Mouse (Mus musculus): ENCODE data around the gene Obscn. TPM values are rescaled to one million over a fixed set of nuclear protein-coding genes. Genes with fewer than 3 reads are reported as not detected.

The Obscn gene
- polyA plus RNA-seq, 1 experiment from 2014 or later = 0.37 TPM

GRCm38 (mm10) chr11:59134373-59134997 lies 1.7 kb downstream of the Obscn start:
- Histone ChIP-seq H3K4me3 (replicated peaks; ENCODE audit: low read depth, low read length) (0 out of 2 replicates have a peak overlapping the region, but pooled peaks have one; percentile 15), H3K9me3 (ENCODE audit: control insufficient read depth, low read length) (no peaks in the 10 kb centered on the region), H3K27ac (replicated peaks; ENCODE audit: low read depth, low read length) (no peak overlapping the region), H3K36me3 (ENCODE audit: control insufficient read depth, insufficient read depth, low read length) (no peaks in the 10 kb centered on the region), H3K27me3 (ENCODE audit: control insufficient read depth, insufficient read depth, low read length) (peaks cover 48% of the 10 kb centered on the region), H3K4me2 (ENCODE audit: low read length) (peak overlapping the region; percentile 32; the same call in 1 of the 2 replicates), H3K4me1 (ENCODE audit: control insufficient read depth, insufficient read depth, low read length) (no peaks in the 10 kb centered on the region), H3K9ac (replicated peaks; ENCODE audit: low read length) (no peak overlapping the region)
- ATAC-seq (ENCODE audit: low FRiP score, low TSS enrichment) (no peak), DNase-seq (peak; percentile 12)
- WGBS = 11% methylated on average over 34 of the region's 35 CpGs

- Histone ChIP-seq H3K27ac (replicated peaks; ENCODE audit: low read depth, low read length) (no peak overlapping the region), H3K4me3 (replicated peaks; ENCODE audit: low read depth, low read length) (no peak overlapping the region), H3K36me3 (ENCODE audit: control insufficient read depth, insufficient read depth, low read length) (no peaks in the 10 kb centered on the region), H3K4me1 (ENCODE audit: control insufficient read depth, insufficient read depth, low read length) (no peaks in the 10 kb centered on the region), H3K27me3 (ENCODE audit: control insufficient read depth, insufficient read depth, low read length) (peaks cover 40% of the 10 kb centered on the region), H3K4me2 (ENCODE audit: low read length) (no peak overlapping the region), H3K9me3 (ENCODE audit: control insufficient read depth, low read length) (no peaks in the 10 kb centered on the region), H3K9ac (replicated peaks; ENCODE audit: low read length) (no peak overlapping the region)
- DNase-seq = no peak
- ATAC-seq (ENCODE audit: low FRiP score, low TSS enrichment) = no peak
- 58% methylated on average over 3 of the region's 3 CpGs for WGBS
Observed at GRCm38 (mm10) chr11:59132065-59132464, 4.1 kb downstream of the Obscn start.

DNA sequence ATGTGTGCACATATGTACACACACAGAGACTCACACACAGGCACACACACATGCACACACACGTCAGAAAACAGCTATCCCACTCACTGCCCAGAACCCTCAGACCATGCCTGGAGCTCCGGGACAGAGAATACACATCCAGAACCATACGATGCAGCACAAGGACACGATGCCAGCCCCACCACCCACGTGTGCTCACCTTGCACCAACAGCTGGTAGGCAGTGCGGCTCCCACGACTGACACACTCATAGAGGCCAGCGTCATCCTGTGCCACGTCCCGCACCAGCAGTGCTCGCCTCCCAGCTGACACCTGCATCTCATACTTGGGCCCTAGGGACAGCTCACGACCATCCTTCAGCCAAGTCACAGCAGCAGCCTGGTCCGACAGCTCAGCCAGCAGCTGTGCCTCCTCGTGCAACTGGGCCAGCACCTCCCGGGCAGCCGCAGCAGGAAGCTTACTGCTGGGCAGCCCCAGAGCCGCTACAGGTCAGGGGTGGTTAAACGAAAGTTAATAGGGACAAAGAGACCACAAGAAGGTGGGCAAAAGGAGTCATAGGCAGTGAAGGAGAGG lies 4.8 kb downstream of the Obscn start:
- WGBS = 65% methylated on average over 18 of the region's 18 CpGs
- DNase-seq = no peak

GRCm38 (mm10) chr11:59130782-59131181 lies 5.4 kb downstream of the Obscn start:
- ATAC-seq (ENCODE audit: low FRiP score, low TSS enrichment) (no peak), DNase-seq (no peak)
- WGBS = 89% methylated on average over 9 of the region's 9 CpGs
- peaks cover 28% of the 10 kb centered on the region for H3K27me3 ChIP-seq (ENCODE audit: control insufficient read depth, insufficient read depth, low read length)
- H3K27ac ChIP-seq (replicated peaks; ENCODE audit: low read depth, low read length) = no peak overlapping the region
- H3K4me2 ChIP-seq (ENCODE audit: low read length) = no peak overlapping the region
- no peak overlapping the region for H3K9ac ChIP-seq (replicated peaks; ENCODE audit: low read length)
- no peaks in the 10 kb centered on the region for H3K36me3 ChIP-seq (ENCODE audit: control insufficient read depth, insufficient read depth, low read length)
- no peaks in the 10 kb centered on the region for H3K4me1 ChIP-seq (ENCODE audit: control insufficient read depth, insufficient read depth, low read length)
- H3K9me3 ChIP-seq (ENCODE audit: control insufficient read depth, low read length) = no peaks in the 10 kb centered on the region
- H3K4me3 ChIP-seq (replicated peaks; ENCODE audit: low read depth, low read length) = no peak overlapping the region

More for the DNA sequence above, 4.8 kb downstream of the Obscn start:
- Histone ChIP-seq H3K27ac (replicated peaks; ENCODE audit: low read depth, low read length) (no peak overlapping the region), H3K4me1 (ENCODE audit: control insufficient read depth, insufficient read depth, low read length) (no peaks in the 10 kb centered on the region), H3K4me2 (ENCODE audit: low read length) (no peak overlapping the region), H3K27me3 (ENCODE audit: control insufficient read depth, insufficient read depth, low read length) (peaks cover 34% of the 10 kb centered on the region), H3K36me3 (ENCODE audit: control insufficient read depth, insufficient read depth, low read length) (no peaks in the 10 kb centered on the region), H3K9ac (replicated peaks; ENCODE audit: low read length) (no peak overlapping the region), H3K4me3 (replicated peaks; ENCODE audit: low read depth, low read length) (no peak overlapping the region), H3K9me3 (ENCODE audit: control insufficient read depth, low read length) (no peaks in the 10 kb centered on the region)
- no peak for ATAC-seq (ENCODE audit: low FRiP score, low TSS enrichment)

- Histone ChIP-seq H3K9me3 (ENCODE audit: control insufficient read depth, low read length) (no peaks in the 10 kb centered on the region), H3K4me3 (replicated peaks; ENCODE audit: low read depth, low read length) (no peak overlapping the region), H3K36me3 (ENCODE audit: control insufficient read depth, insufficient read depth, low read length) (no peaks in the 10 kb centered on the region), H3K9ac (replicated peaks; ENCODE audit: low read length) (no peak overlapping the region), H3K4me1 (ENCODE audit: control insufficient read depth, insufficient read depth, low read length) (no peaks in the 10 kb centered on the region), H3K27me3 (ENCODE audit: control insufficient read depth, insufficient read depth, low read length) (no peaks in the 10 kb centered on the region), H3K4me2 (ENCODE audit: low read length) (no peak overlapping the region), H3K27ac (replicated peaks; ENCODE audit: low read depth, low read length) (no peak overlapping the region)
- ATAC-seq (ENCODE audit: low FRiP score, low TSS enrichment) = no peak
- no peak for DNase-seq
- WGBS = 96% methylated on average over 5 of the region's 5 CpGs
Observed at GRCm38 (mm10) chr11:59105945-59106344, 30.3 kb downstream of the Obscn start.

- H3K4me1 ChIP-seq (ENCODE audit: control insufficient read depth, insufficient read depth, low read length) = no peaks in the 10 kb centered on the region
- H3K36me3 ChIP-seq (ENCODE audit: control insufficient read depth, insufficient read depth, low read length) = no peaks in the 10 kb centered on the region
- H3K9me3 ChIP-seq (ENCODE audit: control insufficient read depth, low read length) = no peaks in the 10 kb centered on the region
- H3K4me3 ChIP-seq (replicated peaks; ENCODE audit: low read depth, low read length) = no peak overlapping the region
- no peaks in the 10 kb centered on the region for H3K27me3 ChIP-seq (ENCODE audit: control insufficient read depth, insufficient read depth, low read length)
- no peak overlapping the region for H3K27ac ChIP-seq (replicated peaks; ENCODE audit: low read depth, low read length)
- H3K4me2 ChIP-seq (ENCODE audit: low read length) = no peak overlapping the region
- no peak for ATAC-seq (ENCODE audit: low FRiP score, low TSS enrichment)
- no peak overlapping the region for H3K9ac ChIP-seq (replicated peaks; ENCODE audit: low read length)
- 71% methylated on average over 3 of the region's 3 CpGs for WGBS
- no peak for DNase-seq
Observed at GRCm38 (mm10) chr11:59102324-59102723, 33.9 kb downstream of the Obscn start.

DNA sequence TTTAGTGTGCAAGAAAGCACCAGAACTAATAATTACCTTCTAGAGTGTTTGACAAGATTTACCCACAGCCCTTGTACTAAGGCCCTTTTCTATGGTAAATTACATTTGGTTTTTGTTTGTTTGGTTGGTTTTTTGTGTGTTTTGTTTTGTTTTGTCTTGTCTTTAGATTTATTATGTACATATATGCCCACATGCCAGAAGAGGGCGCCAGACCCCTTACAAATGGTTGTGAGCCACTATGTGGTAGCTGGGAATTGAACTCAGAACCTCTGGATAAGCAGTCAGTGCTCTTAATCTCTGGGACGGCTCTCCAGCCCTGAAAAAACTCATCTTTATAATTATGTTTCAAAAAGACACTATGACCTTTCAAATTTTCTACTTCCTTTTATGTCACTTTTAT lies 37.9 kb downstream of the Obscn start:
- DNase-seq (peak; percentile 57), ATAC-seq (ENCODE audit: low FRiP score, low TSS enrichment) (no peak)
- 21% methylated on average over 2 of the region's 2 CpGs for WGBS

DNA sequence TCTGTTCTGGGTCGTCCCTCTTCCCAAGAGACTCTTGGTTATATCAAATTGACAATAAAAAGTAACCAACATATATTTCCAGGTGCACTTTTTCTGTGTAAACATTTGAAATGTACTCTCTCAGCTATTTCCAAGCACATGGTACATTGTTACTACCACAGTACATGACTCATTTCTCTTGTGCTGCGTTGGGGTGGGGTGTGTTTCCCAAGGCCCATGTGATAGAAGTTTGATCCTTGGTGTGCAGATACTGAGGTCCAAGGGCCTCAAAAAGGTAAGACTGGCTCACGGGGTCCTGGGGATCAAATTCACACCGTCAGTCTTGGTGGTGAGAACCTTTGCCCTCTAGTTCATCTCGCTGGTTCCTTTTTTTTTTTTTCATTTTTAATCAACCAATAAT lies 38.4 kb downstream of the Obscn start:
- H3K36me3 ChIP-seq (ENCODE audit: control insufficient read depth, insufficient read depth, low read length) = no peaks in the 10 kb centered on the region
- no peaks in the 10 kb centered on the region for H3K9me3 ChIP-seq (ENCODE audit: control insufficient read depth, low read length)
- DNase-seq = no peak
- H3K27ac ChIP-seq (replicated peaks; ENCODE audit: low read depth, low read length) = no peak overlapping the region
- no peak for ATAC-seq (ENCODE audit: low FRiP score, low TSS enrichment)
- H3K9ac ChIP-seq (replicated peaks; ENCODE audit: low read length) = no peak overlapping the region
- no peak overlapping the region for H3K4me2 ChIP-seq (ENCODE audit: low read length)
- H3K4me3 ChIP-seq (replicated peaks; ENCODE audit: low read depth, low read length) = no peak overlapping the region
- H3K27me3 ChIP-seq (ENCODE audit: control insufficient read depth, insufficient read depth, low read length) = no peaks in the 10 kb centered on the region
- no peaks in the 10 kb centered on the region for H3K4me1 ChIP-seq (ENCODE audit: control insufficient read depth, insufficient read depth, low read length)
- WGBS = 78% methylated on average over 5 of the region's 5 CpGs

More for the DNA sequence above, 37.9 kb downstream of the Obscn start:
- Histone ChIP-seq H3K27ac (replicated peaks; ENCODE audit: low read depth, low read length) (no peak overlapping the region), H3K27me3 (ENCODE audit: control insufficient read depth, insufficient read depth, low read length) (no peaks in the 10 kb centered on the region), H3K36me3 (ENCODE audit: control insufficient read depth, insufficient read depth, low read length) (no peaks in the 10 kb centered on the region), H3K9me3 (ENCODE audit: control insufficient read depth, low read length) (no peaks in the 10 kb centered on the region), H3K4me3 (replicated peaks; ENCODE audit: low read depth, low read length) (no peak overlapping the region), H3K4me2 (ENCODE audit: low read length) (no peak overlapping the region), H3K9ac (replicated peaks; ENCODE audit: low read length) (no peak overlapping the region), H3K4me1 (ENCODE audit: control insufficient read depth, insufficient read depth, low read length) (no peaks in the 10 kb centered on the region)

DNA sequence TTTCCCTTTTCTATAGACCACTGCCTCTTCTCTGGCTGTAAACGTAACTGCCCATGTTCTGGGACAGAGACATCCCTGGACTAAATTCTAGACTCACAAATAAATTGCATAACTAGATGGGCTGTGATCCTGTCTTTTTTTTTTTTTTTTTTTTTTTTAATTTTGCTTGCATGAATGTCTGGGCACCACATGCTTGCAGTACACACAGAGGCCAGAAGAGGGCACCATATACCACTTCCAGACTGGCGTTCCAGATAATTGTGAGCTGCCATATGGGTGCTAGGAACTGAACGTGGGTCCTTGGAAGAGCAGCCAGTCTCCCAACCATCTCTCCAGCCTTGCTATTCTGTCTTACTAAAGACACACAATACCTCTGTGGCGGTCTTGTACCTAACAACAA lies 42.0 kb downstream of the Obscn start:
- Histone ChIP-seq H3K36me3 (ENCODE audit: control insufficient read depth, insufficient read depth, low read length) (no peaks in the 10 kb centered on the region), H3K4me2 (ENCODE audit: low read length) (no peak overlapping the region), H3K27ac (replicated peaks; ENCODE audit: low read depth, low read length) (no peak overlapping the region), H3K9me3 (ENCODE audit: control insufficient read depth, low read length) (no peaks in the 10 kb centered on the region), H3K4me1 (ENCODE audit: control insufficient read depth, insufficient read depth, low read length) (no peaks in the 10 kb centered on the region), H3K27me3 (ENCODE audit: control insufficient read depth, insufficient read depth, low read length) (no peaks in the 10 kb centered on the region), H3K4me3 (replicated peaks; ENCODE audit: low read depth, low read length) (no peak overlapping the region), H3K9ac (replicated peaks; ENCODE audit: low read length) (no peak overlapping the region)
- no peak for DNase-seq
- ATAC-seq (ENCODE audit: low FRiP score, low TSS enrichment) = no peak
- WGBS = 70% methylated on average over 4 of the region's 4 CpGs

Data from midbrain, embryonic 14.5 days (tissue).